Mouse (Mus musculus) G1E (cell line): ENCODE results near the gene Palmd.

Experiments
- CTCF ChIP-seq: IDR thresholded peaks from 2 replicates; pipeline ENCODE4 v1.5.1; 2012; ENCODE audit warnings: low read depth, low read length, inconsistent platforms, mixed read lengths
- GATA1 ChIP-seq: IDR thresholded peaks from 2 replicates; pipeline ENCODE4 v1.6.1; 2012; ENCODE audit warnings: borderline replicate concordance, low read length, inconsistent platforms, mixed read lengths
- TAL1 ChIP-seq: conservative IDR thresholded peaks from 2 replicates; pipeline ENCODE4 v1.6.1; 2012; ENCODE audit warnings: low read depth, low read length, inconsistent platforms, mixed read lengths

DNA sequence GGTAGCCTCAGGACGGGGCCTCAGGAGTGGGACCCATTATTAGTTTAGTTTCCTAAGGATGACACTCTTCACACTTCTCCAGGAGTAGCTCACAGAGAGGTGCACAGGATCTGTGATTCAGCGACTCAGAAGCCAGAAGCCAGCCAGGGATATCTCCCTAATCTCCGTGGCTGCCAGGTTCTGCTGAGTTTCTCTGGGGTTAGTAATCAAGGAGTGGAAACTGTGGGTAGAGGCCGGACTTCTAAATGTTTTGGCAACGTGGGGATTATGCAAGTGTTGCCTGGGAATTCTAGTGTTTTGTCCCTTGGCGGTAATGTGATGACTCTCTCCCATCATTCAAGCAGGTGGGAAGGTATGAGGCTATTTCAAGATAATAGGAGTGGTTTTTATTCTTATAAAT lies 13.7 kb downstream of the Palmd start:
- TF ChIP-seq CTCF (no peak), GATA1 (no peak), TAL1 (no peak)
